Mouse (Mus musculus): ENCODE measurements around the gene Usp47. TPM values are rescaled to one million over a fixed set of nuclear protein-coding genes. Genes with fewer than 3 reads are reported as not detected.
A peak's percentile ranks its signal among the peaks of the same experiment; 100 is the strongest.

Usp47 gene
- polyA plus RNA-seq, 1 experiment from 2014 or later, result 96.7 TPM

DNA sequence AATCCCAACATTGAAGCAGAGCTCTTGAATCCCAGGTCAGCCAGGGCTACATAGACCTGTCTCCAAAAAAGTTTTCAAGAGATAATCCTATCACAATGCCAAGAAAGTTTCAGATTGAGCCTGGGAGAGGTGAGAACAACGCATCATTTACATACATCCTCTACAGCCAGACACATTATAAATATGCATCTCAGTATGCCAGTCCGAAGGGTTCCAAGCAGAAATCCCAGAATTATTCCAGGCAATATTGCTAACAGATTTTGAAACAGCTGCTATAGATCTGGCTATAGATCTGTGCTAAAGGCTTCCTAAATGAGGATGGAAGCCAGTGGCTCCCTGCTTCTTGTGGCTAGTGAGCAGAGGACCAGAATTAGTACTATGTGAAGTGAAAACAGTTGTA is 77.6 kb downstream of the Usp47 start:
- no peaks in the 10 kb centered on the region for H3K9me3 ChIP-seq
- no peak overlapping the region for H3K4me2 ChIP-seq (replicated peaks)
- no peak for ATAC-seq (ENCODE audit: insufficient number of reproducible peaks, insufficient read depth, low FRiP score, low TSS enrichment)
- no peaks in the 10 kb centered on the region for H3K27me3 ChIP-seq
- peaks cover 69% of the 10 kb centered on the region for H3K36me3 ChIP-seq
- WGBS, result 89% methylated on average over 2 of the region's 2 CpGs
- no peak overlapping the region for H3K9ac ChIP-seq
- H3K27ac ChIP-seq, result no peak overlapping the region
- no peaks in the 10 kb centered on the region for H3K4me1 ChIP-seq
- H3K4me3 ChIP-seq, result no peak overlapping the region

DNA sequence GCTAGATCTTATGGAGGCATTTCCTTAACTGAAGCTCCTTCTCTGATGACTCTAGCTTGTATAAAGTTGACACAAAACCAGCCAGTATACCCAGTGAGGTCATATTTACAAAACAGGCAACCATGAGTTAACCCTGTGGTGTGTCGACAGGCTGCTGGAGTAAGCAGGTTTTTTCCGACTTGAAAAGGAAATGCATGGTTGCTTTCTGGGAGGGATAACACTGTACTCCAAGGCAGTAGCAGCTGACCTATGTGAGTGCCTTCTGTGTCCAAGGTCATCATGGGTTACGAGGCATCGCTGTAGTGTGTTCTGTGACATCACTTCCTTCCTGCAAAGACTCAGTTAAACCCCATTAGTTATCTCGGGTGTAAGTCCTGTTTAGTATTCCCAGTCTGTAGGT is 79.6 kb downstream of the Usp47 start:
- Histone ChIP-seq H3K36me3 (peaks cover 73% of the 10 kb centered on the region), H3K4me3 (no peak overlapping the region), H3K4me2 (replicated peaks) (no peak overlapping the region)

DNA sequence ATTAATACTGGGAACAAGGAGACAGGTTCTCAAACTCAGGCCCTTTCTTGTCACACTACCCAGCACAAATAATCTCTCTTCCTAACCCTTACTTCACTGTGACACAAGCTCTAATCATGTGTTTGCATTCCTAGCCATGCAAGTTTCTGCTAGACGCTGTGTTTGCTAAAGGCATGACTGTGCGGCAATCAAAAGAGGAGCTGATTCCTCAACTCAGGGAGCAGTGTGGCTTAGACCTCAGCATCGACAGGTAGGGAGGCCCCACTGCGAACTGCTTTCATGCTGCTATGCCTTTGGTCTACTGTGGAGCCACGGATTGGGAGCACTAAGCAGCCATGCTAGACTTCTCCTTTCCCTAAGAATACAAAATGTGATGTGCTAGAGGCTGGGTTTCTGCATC is 80.5 kb downstream of the Usp47 start:
- Histone ChIP-seq H3K9ac (no peak overlapping the region), H3K9me3 (no peaks in the 10 kb centered on the region), H3K4me2 (replicated peaks) (no peak overlapping the region), H3K4me3 (no peak overlapping the region), H3K36me3 (peaks cover 72% of the 10 kb centered on the region), H3K4me1 (no peaks in the 10 kb centered on the region), H3K27me3 (no peaks in the 10 kb centered on the region), H3K27ac (no peak overlapping the region)
- ATAC-seq (ENCODE audit: insufficient number of reproducible peaks, insufficient read depth, low FRiP score, low TSS enrichment), result no peak
- WGBS, result 85% methylated on average over 5 of the region's 5 CpGs

More for the DNA sequence above, 79.6 kb downstream of the Usp47 start:
- Histone ChIP-seq H3K9me3 (no peaks in the 10 kb centered on the region), H3K27me3 (no peaks in the 10 kb centered on the region), H3K9ac (no peak overlapping the region), H3K27ac (no peak overlapping the region), H3K4me1 (no peaks in the 10 kb centered on the region)
- 82% methylated on average over 5 of the region's 5 CpGs for WGBS
- no peak for ATAC-seq (ENCODE audit: insufficient number of reproducible peaks, insufficient read depth, low FRiP score, low TSS enrichment)

DNA sequence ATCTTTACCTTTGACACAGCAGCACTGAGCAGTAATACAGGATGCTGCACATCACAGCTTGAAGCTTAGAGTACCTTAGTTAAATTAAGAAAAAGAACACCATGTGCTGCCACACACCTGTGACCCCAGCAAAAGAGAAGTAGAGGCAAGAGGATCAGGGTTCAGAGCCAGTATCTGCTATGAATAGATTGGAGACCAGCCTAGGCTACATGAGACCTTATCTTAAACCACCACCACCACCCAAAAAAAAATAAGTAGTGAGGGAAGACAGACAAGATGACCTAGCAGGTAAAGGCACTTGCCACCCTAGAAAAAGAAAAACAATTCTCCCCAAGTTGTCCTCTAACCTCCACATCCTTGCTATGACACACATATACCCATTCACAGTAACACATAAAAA is 85.5 kb downstream of the Usp47 start:
- no peak overlapping the region for H3K9ac ChIP-seq
- no peak for ATAC-seq (ENCODE audit: insufficient number of reproducible peaks, insufficient read depth, low FRiP score, low TSS enrichment)
- H3K36me3 ChIP-seq, result peaks cover 66% of the 10 kb centered on the region
- H3K9me3 ChIP-seq, result no peaks in the 10 kb centered on the region
- H3K4me1 ChIP-seq, result no peaks in the 10 kb centered on the region
- no peak overlapping the region for H3K27ac ChIP-seq
- H3K27me3 ChIP-seq, result no peaks in the 10 kb centered on the region
- H3K4me2 ChIP-seq (replicated peaks), result no peak overlapping the region
- H3K4me3 ChIP-seq, result no peak overlapping the region

DNA sequence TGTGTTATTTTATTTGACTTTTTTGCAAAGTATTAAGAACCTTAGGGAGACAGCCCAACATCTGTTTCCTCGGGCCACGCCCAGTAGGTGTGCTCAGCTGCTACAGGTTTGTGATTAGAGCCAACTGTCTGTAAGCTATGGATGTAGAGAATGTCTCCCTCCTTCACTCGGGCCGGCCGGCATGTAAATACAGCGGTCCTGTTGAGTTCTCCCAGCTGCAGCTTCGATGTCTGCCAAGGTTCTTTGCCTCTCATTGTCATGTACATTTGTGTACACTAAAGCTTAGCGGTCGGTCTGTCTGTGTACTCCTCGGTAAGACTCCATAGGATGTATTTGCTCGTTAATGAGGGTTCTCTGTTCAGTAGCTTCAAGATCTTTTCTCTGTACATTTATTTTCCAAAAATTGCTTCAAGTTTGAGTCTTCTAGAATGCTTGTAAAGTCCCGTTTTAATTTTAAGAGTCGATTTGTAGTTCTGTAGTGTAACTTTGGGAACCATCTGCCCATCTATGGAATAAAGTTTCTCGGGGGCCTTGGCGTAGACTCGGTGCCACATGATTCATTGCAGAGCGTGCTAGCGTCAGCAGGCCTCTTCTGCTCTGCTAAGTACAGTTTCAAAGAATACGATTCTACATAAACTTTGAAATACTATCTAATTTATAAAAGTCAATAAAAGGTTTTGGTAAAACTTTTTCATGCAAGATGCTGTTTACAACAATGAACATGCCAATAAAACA is 87.5 kb downstream of the Usp47 start:
- Histone ChIP-seq H3K9me3 (no peaks in the 10 kb centered on the region), H3K27me3 (no peaks in the 10 kb centered on the region), H3K4me3 (no peak overlapping the region), H3K36me3 (peaks cover 51% of the 10 kb centered on the region), H3K9ac (no peak overlapping the region), H3K4me2 (replicated peaks) (no peak overlapping the region), H3K27ac (no peak overlapping the region), H3K4me1 (no peaks in the 10 kb centered on the region)
- WGBS, result 92% methylated on average over 19 of the region's 19 CpGs
- ATAC-seq (ENCODE audit: insufficient number of reproducible peaks, insufficient read depth, low FRiP score, low TSS enrichment), result no peak

DNA sequence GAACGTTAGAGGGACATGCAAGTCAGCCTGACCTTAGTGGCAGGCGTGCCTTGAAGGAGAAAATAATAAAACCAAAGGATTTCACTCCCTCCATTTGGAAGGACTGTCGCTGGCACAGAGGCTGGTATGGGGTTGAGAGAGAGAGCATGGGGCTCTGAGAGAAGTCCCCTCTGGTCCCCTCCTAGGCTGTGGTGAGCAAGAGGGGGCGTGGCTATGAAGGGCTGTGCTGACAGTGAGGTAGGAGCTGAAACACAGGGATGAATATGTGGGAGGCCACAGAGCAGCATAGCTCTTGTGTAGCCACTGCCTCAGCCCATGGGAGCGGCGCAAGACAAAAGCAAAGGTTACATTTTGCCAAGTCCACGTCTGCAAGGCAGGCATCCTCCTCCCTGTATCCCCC is 94.2 kb downstream of the Usp47 start:
- no peaks in the 10 kb centered on the region for H3K9me3 ChIP-seq
- H3K4me1 ChIP-seq, result peaks cover 15% of the 10 kb centered on the region
- ATAC-seq (ENCODE audit: insufficient number of reproducible peaks, insufficient read depth, low FRiP score, low TSS enrichment), result no peak
- H3K27me3 ChIP-seq, result no peaks in the 10 kb centered on the region
- no peak overlapping the region for H3K27ac ChIP-seq
- H3K4me3 ChIP-seq, result no peak overlapping the region
- H3K9ac ChIP-seq, result no peak overlapping the region
- no peak overlapping the region for H3K4me2 ChIP-seq (replicated peaks)
- 90% methylated on average over 7 of the region's 7 CpGs for WGBS
- H3K36me3 ChIP-seq, result peaks cover 8% of the 10 kb centered on the region; the same call in 1 of the 2 replicates

DNA sequence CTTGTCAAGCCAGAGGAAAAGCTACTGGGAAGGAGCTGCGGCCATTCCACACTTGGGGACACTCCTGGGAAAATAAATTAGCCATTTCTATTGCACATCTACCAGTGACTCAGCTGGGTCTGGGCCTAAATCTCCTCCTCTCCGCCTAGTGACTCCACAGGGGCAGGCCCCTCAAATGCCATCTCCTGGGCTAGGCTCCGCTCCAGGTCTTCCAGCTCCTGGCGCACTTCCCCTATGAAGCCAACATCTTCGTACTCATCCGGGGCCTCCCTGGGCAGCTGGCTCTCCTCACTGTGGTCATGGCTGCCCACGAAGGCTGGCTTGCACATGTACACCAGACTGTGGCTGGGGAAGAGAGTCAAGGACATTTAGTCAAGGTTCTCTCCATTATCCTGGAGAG is 94.8 kb downstream of the Usp47 start:
- 89% methylated on average over 7 of the region's 7 CpGs for WGBS
- H3K9ac ChIP-seq, result no peak overlapping the region

DNA sequence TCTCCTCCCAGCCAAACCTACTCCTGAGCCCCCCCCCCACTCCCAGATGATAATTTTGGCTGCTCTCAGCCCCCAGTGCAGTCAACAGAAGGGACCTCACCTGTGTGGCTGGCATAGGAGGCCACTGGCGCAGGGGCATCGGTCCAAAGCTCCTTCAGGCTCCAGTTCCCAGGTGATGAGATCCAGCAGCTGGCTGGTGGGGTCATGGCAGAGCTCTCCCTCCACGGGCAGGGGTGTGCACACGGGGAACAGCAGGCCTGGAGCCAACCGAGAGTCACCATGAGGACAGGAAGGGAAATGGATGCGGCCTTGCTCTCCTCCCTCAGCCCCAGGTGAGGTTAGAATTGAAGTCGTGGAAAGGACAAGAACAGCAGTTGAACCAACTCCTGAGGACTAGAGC is 95.9 kb downstream of the Usp47 start:
- H3K27me3 ChIP-seq, result no peaks in the 10 kb centered on the region
- ATAC-seq (ENCODE audit: insufficient number of reproducible peaks, insufficient read depth, low FRiP score, low TSS enrichment), result no peak
- WGBS, result 84% methylated on average over 7 of the region's 7 CpGs
- H3K4me1 ChIP-seq, result peaks cover 15% of the 10 kb centered on the region
- no peak overlapping the region for H3K27ac ChIP-seq
- H3K9me3 ChIP-seq, result no peaks in the 10 kb centered on the region
- no peak overlapping the region for H3K4me3 ChIP-seq
- no peak overlapping the region for H3K9ac ChIP-seq
- H3K4me2 ChIP-seq (replicated peaks), result no peak overlapping the region
- peaks cover 8% of the 10 kb centered on the region; the same call in 1 of the 2 replicates for H3K36me3 ChIP-seq

More for the DNA sequence above, 94.8 kb downstream of the Usp47 start:
- no peaks in the 10 kb centered on the region for H3K9me3 ChIP-seq
- no peaks in the 10 kb centered on the region for H3K27me3 ChIP-seq
- H3K4me2 ChIP-seq (replicated peaks), result no peak overlapping the region
- peaks cover 8% of the 10 kb centered on the region; the same call in 1 of the 2 replicates for H3K36me3 ChIP-seq
- no peak overlapping the region for H3K27ac ChIP-seq
- no peak overlapping the region for H3K4me3 ChIP-seq
- ATAC-seq (ENCODE audit: insufficient number of reproducible peaks, insufficient read depth, low FRiP score, low TSS enrichment), result no peak
- H3K4me1 ChIP-seq, result peaks cover 15% of the 10 kb centered on the region

DNA sequence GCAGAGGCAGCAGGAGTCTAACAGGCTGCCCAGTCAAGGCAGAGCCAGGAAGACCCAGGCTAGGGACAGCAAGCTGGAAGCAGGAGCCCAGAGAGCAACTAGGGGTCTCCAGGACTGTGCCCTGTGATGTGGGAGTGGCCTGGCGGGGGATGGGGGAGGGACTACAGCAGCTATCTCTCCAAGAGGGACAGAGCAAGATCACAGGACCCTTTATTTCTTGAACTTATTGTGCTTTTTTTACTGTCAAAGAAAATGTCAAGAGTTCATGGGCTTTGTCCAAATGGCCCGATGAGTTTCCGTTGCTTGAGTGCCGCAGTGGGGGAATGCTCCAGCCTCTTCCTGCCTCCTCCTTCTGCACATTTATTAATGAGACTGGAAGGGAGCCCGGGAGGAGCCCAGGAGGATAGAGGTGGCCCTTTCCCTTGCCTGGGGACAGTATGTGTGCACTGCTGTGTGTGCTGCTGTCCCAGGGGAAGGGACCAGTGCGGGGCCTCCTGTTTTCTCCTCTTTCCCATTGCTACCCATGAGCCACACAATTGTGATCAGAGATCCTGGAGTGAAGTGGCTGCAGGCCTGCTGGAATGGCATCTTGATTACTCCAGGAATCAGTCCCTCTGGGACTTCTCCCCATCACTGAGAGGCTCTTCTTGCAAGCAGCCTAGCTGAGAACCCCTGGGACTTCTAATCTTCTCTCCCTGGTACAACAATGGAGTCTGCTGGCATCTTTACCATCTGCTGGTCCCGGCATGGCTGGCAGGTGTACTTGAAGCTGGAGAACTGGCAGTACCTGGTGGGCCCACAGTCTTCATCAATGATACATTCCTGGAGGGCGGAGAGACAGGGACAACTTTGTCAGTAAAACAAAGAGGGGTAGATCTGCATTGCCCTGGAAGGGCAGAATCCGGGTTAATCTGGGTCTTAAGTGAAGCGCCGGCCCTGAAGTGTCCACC is 97.8 kb downstream of the Usp47 start:
- ATAC-seq (ENCODE audit: insufficient number of reproducible peaks, insufficient read depth, low FRiP score, low TSS enrichment), result no peak; the same call in 1 of the 2 replicates
- Histone ChIP-seq H3K4me1 (peaks cover 15% of the 10 kb centered on the region), H3K9me3 (no peaks in the 10 kb centered on the region), H3K27ac (no peak overlapping the region; the same call in 1 of the 2 replicates), H3K27me3 (no peaks in the 10 kb centered on the region), H3K4me3 (no peak overlapping the region), H3K4me2 (replicated peaks) (no peak overlapping the region), H3K9ac (no peak overlapping the region), H3K36me3 (peaks cover 8% of the 10 kb centered on the region; the same call in 1 of the 2 replicates)
- 58% methylated on average over 11 of the region's 11 CpGs for WGBS

DNA sequence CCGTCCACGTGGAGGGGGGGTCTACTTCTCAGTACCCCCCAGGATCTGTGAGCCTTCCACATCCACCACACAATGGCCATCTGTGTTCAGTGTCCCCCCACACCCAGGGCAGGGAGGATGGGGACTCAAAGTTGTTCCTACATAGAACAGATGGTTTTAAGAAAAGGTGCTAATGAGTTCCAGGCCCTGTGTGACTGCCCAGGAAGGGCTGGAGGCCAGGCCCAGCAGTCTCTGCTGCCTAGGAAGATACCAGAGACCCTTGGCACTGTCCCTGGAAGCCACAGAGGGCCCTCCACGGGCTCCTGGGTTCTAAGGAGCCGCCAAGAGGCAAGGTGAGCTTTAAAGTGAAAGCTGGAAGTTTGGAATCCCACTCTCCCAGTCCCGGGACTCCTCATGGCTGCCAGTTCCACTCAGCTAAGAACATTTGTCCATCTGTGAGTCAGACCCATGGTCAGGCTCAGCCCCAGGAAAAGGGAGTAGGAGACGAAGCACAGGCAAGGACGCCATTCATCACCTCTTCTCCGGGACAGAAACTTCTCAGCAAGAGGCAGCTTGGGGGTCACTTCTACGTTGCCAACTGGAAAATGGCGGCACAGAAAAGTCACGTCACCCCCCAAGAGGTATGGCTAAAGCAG is 98.7 kb downstream of the Usp47 start:
- no peak overlapping the region for H3K9ac ChIP-seq
- WGBS, result 61% methylated on average over 11 of the region's 11 CpGs
- no peaks in the 10 kb centered on the region for H3K9me3 ChIP-seq
- no peak for ATAC-seq (ENCODE audit: insufficient number of reproducible peaks, insufficient read depth, low FRiP score, low TSS enrichment)
- H3K27me3 ChIP-seq, result no peaks in the 10 kb centered on the region
- peak overlapping the region; percentile 47 for H3K27ac ChIP-seq
- H3K4me2 ChIP-seq (replicated peaks), result no peak overlapping the region
- no peak overlapping the region for H3K4me3 ChIP-seq
- peaks cover 8% of the 10 kb centered on the region; the same call in 1 of the 2 replicates for H3K36me3 ChIP-seq
- H3K4me1 ChIP-seq, result peaks cover 15% of the 10 kb centered on the region

DNA sequence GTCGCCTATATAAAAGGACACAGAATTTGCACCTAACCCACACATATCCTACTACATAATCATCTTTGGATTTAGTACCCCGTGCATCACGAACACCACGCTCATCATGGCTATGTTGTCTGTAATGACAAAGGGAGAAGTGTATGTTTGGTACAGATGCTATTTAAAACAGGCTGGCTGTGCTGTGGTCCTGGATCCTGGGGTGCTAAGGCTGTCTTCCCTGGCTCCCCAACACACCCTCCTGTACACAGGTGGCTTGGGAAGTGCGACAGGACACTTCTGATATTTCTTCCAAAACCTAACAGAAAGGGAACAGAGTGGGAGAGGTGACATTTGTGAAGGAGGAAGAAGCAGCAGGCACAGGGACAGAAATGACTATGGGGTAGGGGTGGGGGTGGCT is 100.3 kb downstream of the Usp47 start:
- ATAC-seq (ENCODE audit: insufficient number of reproducible peaks, insufficient read depth, low FRiP score, low TSS enrichment), result no peak
- no peak overlapping the region for H3K27ac ChIP-seq
- no peak overlapping the region for H3K9ac ChIP-seq

More for the DNA sequence above, 100.3 kb downstream of the Usp47 start:
- H3K4me2 ChIP-seq (replicated peaks), result no peak overlapping the region
- 0 out of 2 replicates have a peak, but pooled peaks cover 5% of the 10 kb centered on the region for H3K36me3 ChIP-seq
- no peaks in the 10 kb centered on the region for H3K9me3 ChIP-seq
- no peak overlapping the region for H3K4me3 ChIP-seq
- peaks cover 17% of the 10 kb centered on the region for H3K4me1 ChIP-seq
- 89% methylated on average over 5 of the region's 5 CpGs for whole genome bisulfite sequencing
- no peaks in the 10 kb centered on the region for H3K27me3 ChIP-seq

All from embryonic facial prominence, embryonic 12.5 days (tissue).